Mouse (Mus musculus): ENCODE results near the gene Ttll12. TPM values are rescaled to one million over a fixed set of nuclear protein-coding genes. Genes with fewer than 3 reads are reported as not detected.

The Ttll12 gene
- total and polyA plus RNA-seq, 2 experiments from 2014 or later, result 7.8 to 15.9 TPM

- ATAC-seq (ENCODE audit: insufficient read depth, low read depth), result no peak
- Histone ChIP-seq H3K27me3 (ENCODE audit: control insufficient read depth, insufficient read depth, low read length) (no peaks in the 10 kb centered on the region), H3K4me2 (ENCODE audit: low read depth, low read length) (no peak overlapping the region), H3K27ac (ENCODE audit: low read depth) (peak overlapping the region; percentile 72), H3K4me3 (ENCODE audit: low read depth, low read length) (no peak overlapping the region), H3K9me3 (replicated peaks; ENCODE audit: control insufficient read depth, low read length) (no peaks in the 10 kb centered on the region), H3K9ac (replicated peaks; ENCODE audit: low read depth, low read length) (no peak overlapping the region), H3K4me1 (ENCODE audit: control insufficient read depth, insufficient read depth) (peaks cover 60% of the 10 kb centered on the region), H3K36me3 (replicated peaks; ENCODE audit: control insufficient read depth, insufficient read depth, low read length) (0 out of 2 replicates have a peak, but pooled peaks cover 5% of the 10 kb centered on the region)
- TF ChIP-seq EP300 (IDR thresholded peaks at IDR 0.05; ENCODE audit: low read depth) (no peak), CTCF (IDR thresholded peaks at IDR 0.05; ENCODE audit: low read depth) (no peak)
- no peak for DNase-seq (ENCODE audit: low spot score)
- WGBS, result 44% methylated on average over 5 of the region's 5 CpGs
These were observed 65.2 kb downstream of the Ttll12 start for GRCm38 (mm10) chr15:83529765-83530164.

DNA sequence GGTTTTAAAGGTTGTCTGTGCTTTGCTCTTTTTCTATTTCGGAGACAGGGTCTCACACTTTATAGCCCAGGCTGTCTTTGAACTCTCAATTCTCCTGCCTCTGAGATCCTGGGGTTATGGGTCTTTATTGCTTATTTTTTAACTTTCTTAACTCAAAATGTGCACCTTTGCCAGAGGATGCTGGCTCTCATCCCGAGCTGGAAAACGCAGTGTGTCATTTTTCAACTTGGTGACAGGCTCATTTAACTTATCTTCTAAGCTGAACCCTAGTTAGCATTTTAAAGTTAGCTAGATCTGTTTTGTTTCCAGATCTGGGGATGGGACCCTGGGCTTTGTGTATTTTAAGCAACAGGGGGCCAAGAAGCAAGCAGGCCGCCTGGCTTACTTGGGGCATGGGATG is 66.1 kb downstream of the Ttll12 start:
- peak overlapping the region; percentile 72 for H3K27ac ChIP-seq (ENCODE audit: low read depth)
- H3K9me3 ChIP-seq (replicated peaks; ENCODE audit: control insufficient read depth, low read length), result no peaks in the 10 kb centered on the region
- no peak for TF ChIP-seq CTCF (IDR thresholded peaks at IDR 0.05; ENCODE audit: low read depth)
- TF ChIP-seq EP300 (IDR thresholded peaks at IDR 0.05; ENCODE audit: low read depth), result no peak
- 38% methylated on average over 4 of the region's 4 CpGs for WGBS
- no peak for ATAC-seq (ENCODE audit: insufficient read depth, low read depth)
- H3K36me3 ChIP-seq (replicated peaks; ENCODE audit: control insufficient read depth, insufficient read depth, low read length), result 0 out of 2 replicates have a peak, but pooled peaks cover 5% of the 10 kb centered on the region
- H3K27me3 ChIP-seq (ENCODE audit: control insufficient read depth, insufficient read depth, low read length), result no peaks in the 10 kb centered on the region
- 0 out of 2 replicates have a peak overlapping the region, but pooled peaks have one; percentile 27 for H3K9ac ChIP-seq (replicated peaks; ENCODE audit: low read depth, low read length)
- peaks cover 64% of the 10 kb centered on the region for H3K4me1 ChIP-seq (ENCODE audit: control insufficient read depth, insufficient read depth)
- DNase-seq (ENCODE audit: low spot score), result no peak
- peak overlapping the region; percentile 93; the same call in 1 of the 2 replicates for H3K4me2 ChIP-seq (ENCODE audit: low read depth, low read length)
- no peak overlapping the region for H3K4me3 ChIP-seq (ENCODE audit: low read depth, low read length)

- WGBS, result 53% methylated on average over 2 of the region's 2 CpGs
- H3K4me2 ChIP-seq (ENCODE audit: low read depth, low read length), result peak overlapping the region; percentile 93
- H3K27me3 ChIP-seq (ENCODE audit: control insufficient read depth, insufficient read depth, low read length), result no peaks in the 10 kb centered on the region
- H3K4me1 ChIP-seq (ENCODE audit: control insufficient read depth, insufficient read depth), result peaks cover 70% of the 10 kb centered on the region
- H3K36me3 ChIP-seq (replicated peaks; ENCODE audit: control insufficient read depth, insufficient read depth, low read length), result 0 out of 2 replicates have a peak, but pooled peaks cover 5% of the 10 kb centered on the region
- peak overlapping the region; percentile 67 for H3K4me3 ChIP-seq (ENCODE audit: low read depth, low read length)
- H3K27ac ChIP-seq (ENCODE audit: low read depth), result 0 out of 2 replicates have a peak overlapping the region, but pooled peaks have one; percentile 79
- H3K9me3 ChIP-seq (replicated peaks; ENCODE audit: control insufficient read depth, low read length), result no peaks in the 10 kb centered on the region
- no peak for ATAC-seq (ENCODE audit: insufficient read depth, low read depth)
- peak overlapping the region; percentile 77 for H3K9ac ChIP-seq (replicated peaks; ENCODE audit: low read depth, low read length)
- TF ChIP-seq EP300 (IDR thresholded peaks at IDR 0.05; ENCODE audit: low read depth) (no peak), CTCF (IDR thresholded peaks at IDR 0.05; ENCODE audit: low read depth) (no peak)
- DNase-seq (ENCODE audit: low spot score), result no peak
These were observed 67.2 kb downstream of the Ttll12 start for GRCm38 (mm10) chr15:83527747-83528146.

GRCm38 (mm10) chr15:83527092-83527437 is 67.9 kb downstream of the Ttll12 start:
- 2% methylated on average over 26 of the region's 26 CpGs for WGBS
- Histone ChIP-seq H3K36me3 (replicated peaks; ENCODE audit: control insufficient read depth, insufficient read depth, low read length) (0 out of 2 replicates have a peak, but pooled peaks cover 5% of the 10 kb centered on the region), H3K27ac (ENCODE audit: low read depth) (peak overlapping the region; percentile 79), H3K9ac (replicated peaks; ENCODE audit: low read depth, low read length) (peak overlapping the region; percentile 77), H3K4me3 (ENCODE audit: low read depth, low read length) (peak overlapping the region; percentile 67), H3K9me3 (replicated peaks; ENCODE audit: control insufficient read depth, low read length) (no peaks in the 10 kb centered on the region), H3K4me1 (ENCODE audit: control insufficient read depth, insufficient read depth) (peaks cover 75% of the 10 kb centered on the region), H3K4me2 (ENCODE audit: low read depth, low read length) (peak overlapping the region; percentile 93), H3K27me3 (ENCODE audit: control insufficient read depth, insufficient read depth, low read length) (no peaks in the 10 kb centered on the region)
- no peak for DNase-seq (ENCODE audit: low spot score)
- no peak for TF ChIP-seq CTCF (IDR thresholded peaks at IDR 0.05; ENCODE audit: low read depth)
- TF ChIP-seq EP300 (IDR thresholded peaks at IDR 0.05; ENCODE audit: low read depth), result no peak
- ATAC-seq (ENCODE audit: insufficient read depth, low read depth), result no peak

DNA sequence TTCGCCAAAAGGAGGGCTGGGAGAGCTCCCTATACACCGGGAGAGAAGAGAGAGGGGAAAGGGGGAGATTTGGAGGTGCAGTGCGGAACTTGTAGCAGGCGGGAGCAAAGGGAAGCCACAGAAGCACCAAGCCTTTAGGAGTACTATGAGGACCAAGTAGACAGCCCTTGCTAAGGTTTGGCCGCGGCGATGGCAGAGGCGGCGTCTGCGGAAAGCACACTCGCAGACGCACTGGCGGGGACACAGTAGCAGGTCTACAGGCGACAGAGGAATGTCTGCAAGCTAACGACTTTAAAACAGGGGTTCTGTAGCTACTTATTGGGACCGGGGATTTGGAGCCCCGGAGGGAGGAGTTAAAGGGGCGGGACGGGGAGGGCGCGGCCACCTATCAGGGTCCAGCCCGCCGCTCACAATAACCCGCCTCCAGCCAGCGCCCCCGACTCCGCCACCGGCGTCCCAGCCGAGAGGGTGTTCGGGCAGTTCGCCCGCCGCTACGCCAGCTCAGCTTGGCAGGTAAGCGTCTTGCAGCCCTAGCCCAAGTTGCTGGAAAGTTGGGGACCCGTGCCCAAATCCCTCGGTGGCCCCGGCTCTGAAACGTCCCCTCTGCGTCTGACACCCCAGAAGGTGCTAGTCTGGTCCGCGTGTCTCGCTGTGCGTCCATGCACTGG is 68.4 kb downstream of the Ttll12 start, which contains the start of gene Bik:
Gene Bik (plus strand): TSS at position 439 of the 668 bp plus-strand sequence.
- Histone ChIP-seq H3K9me3 (replicated peaks; ENCODE audit: control insufficient read depth, low read length) (no peaks in the 10 kb centered on the region), H3K27me3 (ENCODE audit: control insufficient read depth, insufficient read depth, low read length) (no peaks in the 10 kb centered on the region), H3K27ac (ENCODE audit: low read depth) (peak within 1 kb of the TSS; percentile 97), H3K36me3 (replicated peaks; ENCODE audit: control insufficient read depth, insufficient read depth, low read length) (0 out of 2 replicates have a peak, but pooled peaks cover under 1% of the 10 kb centered on the region), H3K4me1 (ENCODE audit: control insufficient read depth, insufficient read depth) (peaks cover 75% of the 10 kb centered on the region), H3K4me3 (ENCODE audit: low read depth, low read length) (peak within 1 kb of the TSS; percentile 67), H3K9ac (replicated peaks; ENCODE audit: low read depth, low read length) (peak within 1 kb of the TSS; percentile 77), H3K4me2 (ENCODE audit: low read depth, low read length) (peak within 1 kb of the TSS; percentile 93)
- WGBS, result 1% methylated on average over 44 of the region's 45 CpGs
- DNase-seq (ENCODE audit: low spot score), result peak; percentile 84
- ATAC-seq (ENCODE audit: insufficient read depth, low read depth), result peak; percentile 49
- no peak for TF ChIP-seq EP300 (IDR thresholded peaks at IDR 0.05; ENCODE audit: low read depth)

Other genes starting within 250 kb of the Ttll12 start
- gene Arfgap3, start 244.9 kb downstream of the Ttll12 start, total RNA-seq (2014; rRNA removed; ENCODE audit: low replicate concordance), result 86.9 and 112 TPM in 2 replicates
- gene Arfgap3, start 244.9 kb downstream of the Ttll12 start, polyA plus RNA-seq (2015; fragmentation: Nextera tagmentation; extraction: Ambion mirVana), result 22.4 and 25.4 TPM in 2 replicates
- 65.0 and 78.0 TPM in 2 replicates for gene Pacsin2, start 130.6 kb downstream of the Ttll12 start, total RNA-seq (2014; rRNA removed; ENCODE audit: low replicate concordance)
- 53.0 and 63.3 TPM in 2 replicates for gene Pacsin2, start 130.6 kb downstream of the Ttll12 start, polyA plus RNA-seq (2015; fragmentation: Nextera tagmentation; extraction: Ambion mirVana)
- gene Ttll1, start 84.3 kb downstream of the Ttll12 start, total RNA-seq (2014; rRNA removed; ENCODE audit: low replicate concordance), result 5.8 and 10.7 TPM in 2 replicates
- gene Ttll1, start 84.3 kb downstream of the Ttll12 start, polyA plus RNA-seq (2015; fragmentation: Nextera tagmentation; extraction: Ambion mirVana), result 23.2 and 25.7 TPM in 2 replicates
- 25.8 and 49.6 TPM in 2 replicates for gene Bik, start 68.3 kb downstream of the Ttll12 start, total RNA-seq (2014; rRNA removed; ENCODE audit: low replicate concordance)
- gene Bik, start 68.3 kb downstream of the Ttll12 start, polyA plus RNA-seq (2015; fragmentation: Nextera tagmentation; extraction: Ambion mirVana), result 33.8 and 37.7 TPM in 2 replicates
- 264 and 335 TPM in 2 replicates for gene Tspo, start 31.6 kb downstream of the Ttll12 start, total RNA-seq (2014; rRNA removed; ENCODE audit: low replicate concordance)
- 205 and 210 TPM in 2 replicates for gene Tspo, start 31.6 kb downstream of the Ttll12 start, polyA plus RNA-seq (2015; fragmentation: Nextera tagmentation; extraction: Ambion mirVana)
- 66.6 and 87.2 TPM in 2 replicates for gene Mcat, start 31.4 kb downstream of the Ttll12 start, total RNA-seq (2014; rRNA removed; ENCODE audit: low replicate concordance)
- 33.5 and 36.9 TPM in 2 replicates for gene Mcat, start 31.4 kb downstream of the Ttll12 start, polyA plus RNA-seq (2015; fragmentation: Nextera tagmentation; extraction: Ambion mirVana)
- 1.3 and 4.3 TPM in 2 replicates for gene Scube1, start 129.9 kb upstream of the Ttll12 start, total RNA-seq (2014; rRNA removed; ENCODE audit: low replicate concordance)
- gene Scube1, start 129.9 kb upstream of the Ttll12 start, polyA plus RNA-seq (2015; fragmentation: Nextera tagmentation; extraction: Ambion mirVana), result 1.6 and 1.9 TPM in 2 replicates
- not detected in 2 replicates for gene Mpped1, start 184.3 kb upstream of the Ttll12 start, total RNA-seq (2014; rRNA removed; ENCODE audit: low replicate concordance)
- not detected in 2 replicates for gene Mpped1, start 184.3 kb upstream of the Ttll12 start, polyA plus RNA-seq (2015; fragmentation: Nextera tagmentation; extraction: Ambion mirVana)